Mouse (Mus musculus): ENCODE measurements around the gene Ptprm.

Ptprm gene

DNA sequence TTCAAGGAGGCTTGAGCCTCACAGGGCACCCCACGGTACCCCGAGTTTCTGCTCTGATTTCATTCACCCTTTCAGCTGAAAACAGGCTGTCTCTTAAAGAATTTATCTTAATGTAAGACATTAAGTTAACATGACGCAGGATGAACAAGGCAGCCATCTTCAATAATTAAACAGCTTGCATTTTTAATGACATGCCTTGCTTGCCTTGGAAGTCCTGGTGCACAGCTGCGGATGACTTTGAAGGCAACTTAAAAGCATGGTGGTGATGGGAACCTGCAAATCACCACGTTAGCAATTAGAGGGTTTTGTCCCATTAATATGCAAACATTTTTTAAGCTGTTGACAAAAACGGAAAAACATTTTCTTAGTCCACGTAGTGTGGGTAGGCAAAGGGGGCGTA lies 607.8 kb downstream of the Ptprm start:
- no peak for DNase-seq (ENCODE audit: low read depth, low spot score)
- Histone ChIP-seq H3K36me3 (ENCODE audit: control insufficient read depth, insufficient read depth, low read length, poor library complexity, severe bottlenecking) (no peaks in the 10 kb centered on the region), H3K27me3 (ENCODE audit: control insufficient read depth, insufficient read depth, low read length, poor library complexity, severe bottlenecking) (no peaks in the 10 kb centered on the region)

DNA sequence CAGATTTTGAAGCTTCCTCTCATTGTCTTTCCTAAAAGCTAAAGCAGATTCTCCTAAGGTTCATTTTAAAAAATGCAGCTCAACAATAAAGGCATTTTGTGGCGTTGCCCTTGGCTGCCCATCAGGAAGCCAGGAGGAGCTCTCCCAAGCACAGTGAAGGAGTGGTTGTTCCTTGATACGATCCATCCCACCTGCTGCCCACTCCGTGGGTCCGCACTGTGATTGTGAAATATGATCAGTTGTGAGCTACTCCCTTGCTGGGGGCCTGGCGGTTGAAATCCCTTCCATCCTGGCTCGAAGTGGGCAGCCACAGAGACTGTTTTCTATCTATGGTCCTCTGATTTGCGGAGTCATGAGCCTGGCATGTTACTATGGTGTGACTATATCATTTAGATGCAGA lies 610.9 kb downstream of the Ptprm start:
- no peak for DNase-seq (ENCODE audit: low read depth, low spot score)
- Histone ChIP-seq H3K27me3 (ENCODE audit: control insufficient read depth, insufficient read depth, low read length, poor library complexity, severe bottlenecking) (no peaks in the 10 kb centered on the region), H3K36me3 (ENCODE audit: control insufficient read depth, insufficient read depth, low read length, poor library complexity, severe bottlenecking) (no peaks in the 10 kb centered on the region)

DNA sequence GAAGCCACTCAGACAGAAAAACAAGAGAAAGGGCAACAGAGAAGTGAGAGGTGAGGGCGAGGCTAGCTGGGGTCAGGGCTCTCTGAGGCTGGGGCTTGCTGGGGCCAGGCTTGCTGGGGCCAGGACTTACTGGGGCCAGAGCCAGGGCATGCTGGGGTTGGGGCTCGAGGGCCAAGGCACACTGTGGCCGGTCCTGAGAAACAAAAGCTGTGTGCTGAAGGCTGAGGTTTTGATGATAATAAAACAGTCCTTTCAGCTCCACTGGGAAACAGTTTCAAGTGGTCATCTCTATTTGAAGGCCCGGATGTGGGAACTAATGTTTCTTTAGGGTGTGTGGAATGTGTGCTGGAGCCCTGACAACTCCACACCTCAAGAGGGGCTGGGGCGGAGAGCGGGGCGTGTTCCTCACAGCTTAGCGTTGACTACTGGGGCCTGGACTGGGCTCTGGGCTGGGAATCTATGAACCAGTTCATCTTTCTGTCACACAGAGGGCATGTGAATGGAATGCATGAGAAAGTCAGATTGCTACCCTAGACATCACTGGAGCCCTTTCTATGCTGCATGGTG lies 615.4 kb downstream of the Ptprm start:
- DNase-seq (ENCODE audit: low read depth, low spot score) = no peak
- no peaks in the 10 kb centered on the region for H3K27me3 ChIP-seq (ENCODE audit: control insufficient read depth, insufficient read depth, low read length, poor library complexity, severe bottlenecking)
- H3K36me3 ChIP-seq (ENCODE audit: control insufficient read depth, insufficient read depth, low read length, poor library complexity, severe bottlenecking) = no peaks in the 10 kb centered on the region

DNA sequence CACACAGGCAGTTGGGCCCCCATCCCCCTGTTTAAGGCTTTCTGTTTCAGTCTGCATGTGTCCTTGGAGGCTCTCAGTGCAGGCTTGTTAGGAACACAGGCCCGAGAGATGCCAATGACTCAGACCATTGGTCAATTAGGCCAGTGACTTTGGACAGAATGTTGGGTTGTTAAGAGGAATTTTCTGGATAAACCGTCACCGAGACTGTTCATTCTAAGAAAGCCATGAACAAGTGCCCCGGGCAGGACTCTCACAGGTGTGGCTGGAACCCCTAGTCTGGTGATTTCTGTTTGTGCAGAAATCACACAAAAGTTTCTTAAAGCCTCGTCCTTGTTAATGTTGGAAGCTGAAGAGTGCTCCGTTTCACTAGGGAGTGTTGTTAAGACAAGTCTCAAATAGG lies 615.9 kb downstream of the Ptprm start:
- Histone ChIP-seq H3K36me3 (ENCODE audit: control insufficient read depth, insufficient read depth, low read length, poor library complexity, severe bottlenecking) (no peaks in the 10 kb centered on the region), H3K27me3 (ENCODE audit: control insufficient read depth, insufficient read depth, low read length, poor library complexity, severe bottlenecking) (no peaks in the 10 kb centered on the region)
- no peak for DNase-seq (ENCODE audit: low read depth, low spot score)

DNA sequence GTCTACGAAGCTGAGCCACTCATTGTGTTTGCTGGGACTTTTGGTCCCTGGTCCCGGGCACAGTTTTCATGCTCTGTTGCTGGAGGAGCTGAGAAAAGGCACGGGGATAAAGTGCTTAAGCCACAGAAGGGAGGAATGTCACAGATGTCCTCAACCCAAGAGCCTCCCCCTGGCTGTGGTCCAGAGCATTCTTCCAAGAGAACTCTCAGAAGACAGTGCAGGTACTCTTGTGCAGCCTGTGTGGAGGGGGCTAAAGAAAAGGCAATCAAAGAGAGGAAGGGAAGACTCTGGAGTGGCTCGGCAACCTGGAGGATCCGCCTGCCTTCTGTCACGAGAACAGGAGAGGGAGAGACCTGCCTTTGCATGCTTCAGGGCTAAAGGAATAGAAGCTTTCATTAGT lies 617.8 kb downstream of the Ptprm start:
- DNase-seq (ENCODE audit: low read depth, low spot score) = no peak
- Histone ChIP-seq H3K36me3 (ENCODE audit: control insufficient read depth, insufficient read depth, low read length, poor library complexity, severe bottlenecking) (no peaks in the 10 kb centered on the region), H3K27me3 (ENCODE audit: control insufficient read depth, insufficient read depth, low read length, poor library complexity, severe bottlenecking) (no peaks in the 10 kb centered on the region)

DNA sequence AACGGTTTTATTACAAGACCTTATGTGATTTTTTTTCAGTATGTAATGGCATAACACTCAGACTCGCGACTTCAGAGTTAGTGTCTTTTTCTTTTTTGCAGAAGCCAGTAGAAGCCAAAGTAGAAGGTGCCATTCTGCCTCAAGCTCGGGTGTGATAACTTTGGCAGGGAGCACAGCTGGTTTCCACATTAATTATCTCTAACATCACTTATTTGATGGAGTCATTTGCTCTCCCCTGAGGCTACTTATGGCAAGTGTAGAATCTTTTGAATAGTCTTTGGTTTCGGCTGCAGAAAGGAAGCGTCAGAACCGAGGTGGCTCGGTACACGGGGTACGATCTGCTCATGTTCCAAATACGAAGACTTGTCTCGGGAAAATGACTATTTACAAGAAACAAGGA lies 620.7 kb downstream of the Ptprm start:
- H3K36me3 ChIP-seq (ENCODE audit: control insufficient read depth, insufficient read depth, low read length, poor library complexity, severe bottlenecking) = no peaks in the 10 kb centered on the region
- no peak for DNase-seq (ENCODE audit: low read depth, low spot score)

DNA sequence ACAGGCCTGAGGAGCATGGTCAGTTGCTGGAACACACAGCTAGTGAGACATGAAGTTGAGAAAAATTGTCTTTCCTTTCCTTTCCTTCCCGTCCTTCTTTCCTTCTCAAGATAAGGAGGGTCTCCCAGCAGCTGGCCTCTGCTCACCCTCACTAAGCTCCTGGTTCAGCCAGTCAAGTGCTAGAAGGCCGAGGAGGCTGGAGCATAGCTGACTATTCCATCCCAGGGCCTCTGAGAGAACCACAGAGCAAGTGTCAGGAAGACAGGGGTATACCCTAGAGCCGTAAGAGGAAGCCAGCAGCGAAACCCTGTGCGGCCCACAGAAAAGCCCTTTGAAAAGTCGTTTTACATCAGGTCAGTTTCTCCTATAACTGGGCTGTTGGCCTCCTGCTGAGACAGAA lies 624.3 kb downstream of the Ptprm start:
- no peak for DNase-seq (ENCODE audit: low read depth, low spot score)
- Histone ChIP-seq H3K36me3 (ENCODE audit: control insufficient read depth, insufficient read depth, low read length, poor library complexity, severe bottlenecking) (no peaks in the 10 kb centered on the region), H3K27me3 (ENCODE audit: control insufficient read depth, insufficient read depth, low read length, poor library complexity, severe bottlenecking) (no peaks in the 10 kb centered on the region)

More for the DNA sequence above, 620.7 kb downstream of the Ptprm start:
- no peaks in the 10 kb centered on the region for H3K27me3 ChIP-seq (ENCODE audit: control insufficient read depth, insufficient read depth, low read length, poor library complexity, severe bottlenecking)

DNA sequence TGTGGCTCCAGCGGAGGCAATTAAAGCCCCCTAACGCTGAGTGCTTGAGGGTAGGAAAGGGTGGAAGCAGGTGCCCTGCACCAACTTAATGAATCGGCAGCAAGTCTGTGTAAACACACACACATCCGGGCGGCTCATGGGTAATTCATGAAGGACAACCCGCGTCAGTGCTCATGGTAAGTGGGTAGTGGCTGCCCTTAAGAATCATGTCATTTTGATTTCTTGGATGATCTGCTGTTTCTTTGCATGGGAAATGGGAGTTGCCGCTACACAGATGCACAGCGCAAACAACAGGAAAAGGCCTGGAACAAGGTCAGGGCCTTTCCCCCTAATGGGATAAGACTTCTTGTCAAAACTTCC lies 633.3 kb downstream of the Ptprm start:
- DNase-seq (ENCODE audit: low read depth, low spot score) = no peak

DNA sequence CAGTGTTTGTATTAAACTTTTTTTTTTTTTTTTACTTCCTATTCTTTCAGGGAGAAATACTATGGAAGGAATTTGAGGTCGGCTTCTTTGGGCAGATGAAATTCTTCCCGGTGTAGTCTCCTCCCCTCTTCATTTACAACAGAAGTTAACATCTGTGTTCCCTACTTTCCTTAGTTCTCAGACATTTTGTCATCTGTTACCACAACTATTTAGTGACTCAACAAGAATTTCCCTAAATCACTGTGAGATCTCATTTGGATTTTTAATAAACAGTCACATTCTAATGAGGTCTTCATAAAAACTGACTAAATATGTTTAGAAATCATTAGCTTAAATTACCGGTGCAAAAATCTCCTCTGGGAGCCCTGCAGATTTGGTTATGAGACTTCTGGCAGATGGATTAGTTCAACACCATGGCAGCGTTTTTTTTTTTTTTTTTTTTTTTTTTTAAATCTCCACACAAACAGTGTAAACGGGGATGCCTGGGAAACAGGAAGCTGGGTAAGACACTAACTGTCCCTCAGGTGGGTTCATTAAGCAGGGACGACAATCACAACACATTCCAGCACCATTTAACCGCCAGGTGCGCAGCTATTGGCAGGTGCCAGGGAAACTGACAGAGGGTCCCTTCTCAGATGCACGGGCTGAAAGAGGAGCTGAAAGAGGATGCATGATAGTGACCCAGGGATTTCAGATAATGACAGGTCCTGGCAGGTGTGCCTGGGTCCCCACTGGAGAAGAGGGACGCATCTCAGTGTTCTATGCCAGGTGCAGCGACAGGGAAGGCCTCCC lies 633.9 kb downstream of the Ptprm start:
- DNase-seq (ENCODE audit: low read depth, low spot score) = no peak
- no peaks in the 10 kb centered on the region for H3K27me3 ChIP-seq (ENCODE audit: control insufficient read depth, insufficient read depth, low read length, poor library complexity, severe bottlenecking)
- H3K36me3 ChIP-seq (ENCODE audit: control insufficient read depth, insufficient read depth, low read length, poor library complexity, severe bottlenecking) = no peaks in the 10 kb centered on the region

More for the DNA sequence above, 633.3 kb downstream of the Ptprm start:
- H3K27me3 ChIP-seq (ENCODE audit: control insufficient read depth, insufficient read depth, low read length, poor library complexity, severe bottlenecking) = no peaks in the 10 kb centered on the region
- H3K36me3 ChIP-seq (ENCODE audit: control insufficient read depth, insufficient read depth, low read length, poor library complexity, severe bottlenecking) = no peaks in the 10 kb centered on the region

DNA sequence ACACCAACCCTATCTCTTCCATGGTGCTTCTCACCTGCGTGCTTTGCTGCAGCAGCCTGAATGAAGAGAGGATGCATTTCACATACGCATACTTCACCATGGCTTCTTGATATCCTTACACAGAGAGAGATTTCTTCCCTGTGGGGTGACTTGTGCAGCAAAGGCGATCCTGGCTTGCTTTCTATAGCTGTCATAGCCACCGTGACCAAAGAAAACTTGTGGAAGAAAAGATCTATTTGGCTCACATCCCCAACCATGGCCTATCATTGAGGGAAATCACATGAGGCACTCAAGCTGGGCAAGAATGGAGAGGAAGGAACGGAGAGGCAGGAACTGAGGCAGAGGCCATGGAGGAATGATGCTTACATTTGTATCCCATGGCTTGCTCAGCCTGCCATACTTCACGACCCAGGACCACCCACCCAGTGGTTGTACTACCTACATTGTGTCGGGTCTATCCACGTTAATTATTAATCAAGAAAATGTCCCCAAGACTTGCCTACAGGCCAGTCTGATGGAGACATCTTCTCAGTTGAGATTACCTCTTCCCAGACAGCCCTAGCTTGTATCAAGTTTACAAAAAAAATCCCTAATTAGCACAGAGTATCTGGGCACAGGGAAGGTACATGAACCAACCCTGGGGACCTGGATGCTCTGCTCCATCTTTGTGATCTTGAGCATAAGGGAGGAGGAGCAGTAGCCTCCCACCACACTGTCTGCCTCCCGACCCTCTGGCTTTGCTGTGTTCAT lies 641.6 kb downstream of the Ptprm start:
- Histone ChIP-seq H3K36me3 (ENCODE audit: control insufficient read depth, insufficient read depth, low read length, poor library complexity, severe bottlenecking) (no peaks in the 10 kb centered on the region), H3K27me3 (ENCODE audit: control insufficient read depth, insufficient read depth, low read length, poor library complexity, severe bottlenecking) (no peaks in the 10 kb centered on the region)
- DNase-seq (ENCODE audit: low read depth, low spot score) = no peak

DNA sequence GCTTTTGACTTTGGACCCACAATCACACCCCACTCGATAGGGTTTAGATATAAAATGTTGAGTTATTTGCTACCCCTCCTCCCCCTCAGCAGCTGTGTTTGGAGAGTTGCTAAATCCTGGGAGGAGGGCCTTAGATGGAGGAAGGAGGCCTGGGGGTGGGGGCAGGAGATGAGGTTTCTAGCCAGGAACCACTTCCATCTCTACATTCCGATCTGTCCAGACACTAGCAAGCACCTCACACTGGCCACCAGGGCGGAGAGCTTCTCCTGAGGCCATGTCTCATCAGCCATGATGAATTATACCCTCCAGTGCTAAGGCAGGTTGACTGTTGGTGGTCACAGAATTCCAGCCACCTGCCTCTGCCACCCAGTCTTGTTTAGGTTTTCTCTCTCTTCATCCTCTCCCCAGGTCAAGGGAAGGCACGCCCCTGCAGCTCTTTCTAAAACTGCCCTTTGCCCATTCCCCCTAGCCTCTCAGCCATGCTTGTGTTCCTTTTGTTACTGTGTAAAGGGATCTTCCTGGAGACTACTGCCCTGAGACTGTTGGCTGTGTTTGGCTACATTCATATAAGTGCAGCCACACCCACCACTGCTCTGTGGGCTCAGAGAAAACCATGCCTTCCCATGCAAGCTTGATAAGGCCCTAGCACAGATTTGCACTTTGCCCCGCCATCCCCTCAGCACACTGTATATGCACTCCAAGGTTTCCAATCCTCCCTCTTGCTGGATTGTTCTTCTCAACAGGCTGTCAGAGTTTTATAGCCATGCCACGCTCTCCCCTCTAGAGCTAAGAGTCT lies 642.8 kb downstream of the Ptprm start:
- DNase-seq (ENCODE audit: low read depth, low spot score) = no peak
- Histone ChIP-seq H3K36me3 (ENCODE audit: control insufficient read depth, insufficient read depth, low read length, poor library complexity, severe bottlenecking) (no peaks in the 10 kb centered on the region), H3K27me3 (ENCODE audit: control insufficient read depth, insufficient read depth, low read length, poor library complexity, severe bottlenecking) (no peaks in the 10 kb centered on the region)

DNA sequence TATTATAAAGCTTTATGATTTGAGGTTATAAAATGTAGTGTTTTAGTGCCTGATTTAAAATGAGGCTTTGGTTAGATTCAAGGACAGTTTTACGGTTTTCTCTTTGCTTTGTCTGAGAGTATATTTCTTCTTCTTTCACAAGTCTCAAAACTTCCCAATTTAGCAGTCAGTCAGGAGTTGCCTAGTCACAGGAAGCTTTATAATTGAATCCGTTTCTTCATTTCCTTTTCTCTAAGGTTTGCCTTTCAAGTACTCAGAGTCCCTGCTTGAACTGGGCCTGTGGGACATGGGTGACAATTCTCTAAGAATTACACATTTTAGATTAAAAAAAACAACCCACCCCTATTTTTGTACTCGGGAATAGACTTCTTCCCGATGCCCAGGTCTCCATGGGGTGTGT lies 643.7 kb downstream of the Ptprm start:
- H3K36me3 ChIP-seq (ENCODE audit: control insufficient read depth, insufficient read depth, low read length, poor library complexity, severe bottlenecking) = no peaks in the 10 kb centered on the region
- no peak for DNase-seq (ENCODE audit: low read depth, low spot score)
- no peaks in the 10 kb centered on the region for H3K27me3 ChIP-seq (ENCODE audit: control insufficient read depth, insufficient read depth, low read length, poor library complexity, severe bottlenecking)

DNA sequence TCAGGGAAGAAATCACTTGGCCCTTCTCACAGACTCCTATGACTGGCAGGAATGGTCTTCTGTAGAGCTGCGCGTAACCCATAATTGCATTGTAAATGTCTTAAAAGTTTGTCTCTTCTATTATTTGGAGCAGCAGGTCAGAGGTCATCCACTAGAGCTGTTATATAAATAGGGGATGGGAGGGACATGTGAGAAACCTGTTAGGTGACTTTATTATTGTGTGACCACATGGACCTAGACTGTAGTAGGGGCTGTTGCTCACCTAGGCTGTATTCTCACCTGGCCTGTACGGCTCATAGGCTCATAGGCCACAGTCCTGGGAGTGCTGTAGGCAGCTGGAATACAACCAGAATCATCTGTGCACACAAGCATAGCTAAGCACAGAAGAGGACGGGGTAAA lies 645.5 kb downstream of the Ptprm start:
- Histone ChIP-seq H3K27me3 (ENCODE audit: control insufficient read depth, insufficient read depth, low read length, poor library complexity, severe bottlenecking) (no peaks in the 10 kb centered on the region), H3K36me3 (ENCODE audit: control insufficient read depth, insufficient read depth, low read length, poor library complexity, severe bottlenecking) (no peaks in the 10 kb centered on the region)
- no peak for DNase-seq (ENCODE audit: low read depth, low spot score)

DNA sequence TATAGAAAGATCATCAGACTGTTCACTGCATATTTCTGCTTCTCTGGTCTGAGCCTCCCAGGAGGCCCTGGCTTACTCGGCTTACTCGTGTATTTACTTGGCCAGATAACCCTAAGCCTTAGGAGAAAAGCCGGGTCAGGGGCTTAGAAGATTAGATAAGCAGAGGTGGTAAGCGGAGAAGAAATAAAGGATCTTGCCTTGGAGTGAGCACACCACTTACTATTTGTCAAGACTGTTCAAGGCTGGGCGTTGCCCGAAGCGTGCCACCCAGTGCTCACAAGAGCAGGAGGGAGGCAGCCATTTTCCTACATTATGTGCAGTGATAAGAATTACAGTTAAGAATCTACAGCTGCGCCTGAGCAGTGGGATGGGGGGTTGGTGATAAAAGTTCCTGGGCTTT lies 646.6 kb downstream of the Ptprm start:
- Histone ChIP-seq H3K27me3 (ENCODE audit: control insufficient read depth, insufficient read depth, low read length, poor library complexity, severe bottlenecking) (no peaks in the 10 kb centered on the region), H3K36me3 (ENCODE audit: control insufficient read depth, insufficient read depth, low read length, poor library complexity, severe bottlenecking) (no peaks in the 10 kb centered on the region)
- DNase-seq (ENCODE audit: low read depth, low spot score) = no peak

Data from splenic B cell, adult 2 months (primary cell).